Mouse (Mus musculus) CH12.LX (cell line): Measurements from ENCODE around the gene Hoxa7.

ENCODE experiments used
- CTCF ChIP-seq, 2 experiments: IDR thresholded peaks in 1 of 2; conservative IDR thresholded peaks in 1 of 2; 2 replicates each; pipeline ENCODE4 v1.5.1; 2011 to 2012; ENCODE audit warnings: low read depth in 2 of 2, low read length in 2 of 2, improper control_type of control experiment in 1 of 2, inconsistent platforms in 1 of 2, mild to moderate bottlenecking in 1 of 2, moderate library complexity in 1 of 2
- EP300 ChIP-seq: IDR thresholded peaks from 2 replicates; pipeline ENCODE4 v1.6.1; 2011; ENCODE audit warnings: low read length, improper control_type of control experiment
- ETS1 ChIP-seq: conservative IDR thresholded peaks from 2 replicates; pipeline ENCODE4 v1.6.1; 2012; ENCODE audit warnings: low read depth, mild to moderate bottlenecking, inconsistent platforms, low read length, improper control_type of control experiment, moderate library complexity
- HCFC1 ChIP-seq: IDR thresholded peaks from 2 replicates; pipeline ENCODE4 v1.6.1; 2012; ENCODE audit warnings: low read depth, mild to moderate bottlenecking, inconsistent platforms, low read length, improper control_type of control experiment
- MAFK ChIP-seq: IDR thresholded peaks from 2 replicates; pipeline ENCODE4 v1.6.1; 2011; ENCODE audit warnings: low read length, improper control_type of control experiment; ENCODE audit not compliant: insufficient replicate concordance
- MXI1 ChIP-seq: IDR thresholded peaks from 2 replicates; pipeline ENCODE4 v1.6.1; 2011; ENCODE audit warnings: mild to moderate bottlenecking, low read depth, low read length, improper control_type of control experiment
- NRF1 ChIP-seq: IDR thresholded peaks from 2 replicates; pipeline ENCODE4 v1.6.1; 2014; ENCODE audit warnings: low read depth, mild to moderate bottlenecking, inconsistent platforms, low read length, improper control_type of control experiment, moderate library complexity
- PAX5 ChIP-seq: IDR thresholded peaks from 2 replicates; pipeline ENCODE4 v1.6.1; 2012; ENCODE audit warnings: low read length, inconsistent platforms, mixed read lengths
- POLR2A ChIP-seq: IDR thresholded peaks from 2 replicates; pipeline ENCODE4 v1.6.1; 2011; ENCODE audit warnings: low read depth, mild to moderate bottlenecking, improper control_type of control experiment, low read length
- SMC3 ChIP-seq: IDR thresholded peaks from 2 replicates; pipeline ENCODE4 v1.6.1; 2011; ENCODE audit warnings: low read depth, low read length, improper control_type of control experiment
- ZC3H11A ChIP-seq: IDR thresholded peaks from 2 replicates; pipeline ENCODE4 v1.6.1; 2012; ENCODE audit warnings: low read depth, mild to moderate bottlenecking, inconsistent platforms, low read length, improper control_type of control experiment

GRCm38 (mm10) chr6:52190410-52190809 lies 31.2 kb downstream of the Hoxa7 start:
- TF ChIP-seq ZC3H11A: no peak
- TF ChIP-seq ETS1: no peak
- TF ChIP-seq CTCF (conservative IDR thresholded peaks at IDR 0.05 in 1 of 2, IDR thresholded peaks at IDR 0.05 in 1 of 2; ENCODE audit: low read depth in 2 of 2, low read length in 2 of 2): no peak
- no peak for TF ChIP-seq SMC3
- TF ChIP-seq MXI1: no peak
- TF ChIP-seq EP300: no peak
- TF ChIP-seq MAFK: no peak
- no peak for TF ChIP-seq POLR2A
- no peak for TF ChIP-seq NRF1
- no peak for TF ChIP-seq PAX5
- no peak for TF ChIP-seq HCFC1
